Mouse (Mus musculus): ENCODE data around the gene Khdrbs1. TPM values are rescaled to one million over a fixed set of nuclear protein-coding genes. Genes with fewer than 3 reads are reported as not detected.

Khdrbs1 gene
- 139 and 144 TPM in 2 replicates for polyA plus RNA-seq (2014; fragmentation: Nextera tagmentation; extraction: Ambion mirVana)

DNA sequence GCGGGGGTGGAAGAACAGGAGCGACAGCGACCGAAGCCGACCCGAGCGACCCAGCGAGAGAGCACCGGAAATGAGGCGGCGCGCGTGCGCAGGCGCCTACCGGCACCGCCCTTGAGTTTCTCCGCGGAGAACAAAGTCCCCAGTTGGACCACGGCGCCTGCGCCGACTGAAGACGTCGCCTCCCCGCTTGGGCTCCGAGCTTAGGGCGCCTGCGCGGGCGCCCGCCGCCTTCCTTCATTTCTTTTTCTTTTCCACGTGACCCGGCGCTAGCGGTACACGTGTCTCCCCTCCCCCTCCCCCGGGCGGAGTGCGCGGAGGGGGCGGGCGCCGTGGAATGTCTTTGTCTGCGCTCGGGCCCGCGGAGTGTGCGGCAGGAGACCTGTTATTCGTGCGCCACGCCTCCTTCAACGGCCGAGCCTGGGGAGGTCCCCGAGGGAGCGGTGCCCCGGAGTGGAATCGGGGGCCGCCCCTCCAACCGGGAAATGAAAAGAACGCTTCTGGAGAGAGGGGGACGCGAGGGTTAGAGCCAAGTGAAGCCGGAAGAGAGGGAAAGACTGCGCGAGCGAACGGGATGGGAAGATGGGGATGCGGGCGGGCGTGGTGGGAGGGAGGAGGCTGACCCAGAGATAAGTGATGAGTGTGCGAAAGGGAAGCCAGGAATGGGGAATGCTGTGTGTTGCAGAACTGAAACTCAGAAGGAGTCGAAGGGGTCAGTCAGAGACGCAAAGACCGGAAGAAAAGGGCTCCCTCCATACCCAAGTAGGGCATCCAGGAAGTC, at the start of gene Khdrbs1:
Khdrbs1 (minus strand) TSS at position 72 of the 778 bp plus-strand sequence.
- ATAC-seq (ENCODE audit: insufficient read depth) (peak; percentile 93), DNase-seq (peak; percentile 100)
- H3K27me3 ChIP-seq (ENCODE audit: insufficient read depth, low read length), result no peaks in the 10 kb centered on the region
- H3K27ac ChIP-seq (ENCODE audit: low read depth), result peak within 1 kb of the TSS; percentile 99
- peak within 1 kb of the TSS; percentile 99 for H3K9ac ChIP-seq
- H3K36me3 ChIP-seq (ENCODE audit: insufficient read depth), result peaks cover 15% of the 10 kb centered on the region
- peaks cover 11% of the 10 kb centered on the region for H3K4me1 ChIP-seq (ENCODE audit: insufficient read depth)
- peak within 1 kb of the TSS; percentile 77 for H3K4me2 ChIP-seq
- no peak for TF ChIP-seq CTCF (IDR thresholded peaks at IDR 0.05; ENCODE audit: low read depth)
- WGBS, result under 1% methylated on average over 68 of the region's 76 CpGs
- peak within 1 kb of the TSS; percentile 99 for H3K4me3 ChIP-seq (ENCODE audit: low read depth, low read length)
- no peaks in the 10 kb centered on the region for H3K9me3 ChIP-seq (ENCODE audit: low read depth, low read length)

DNA sequence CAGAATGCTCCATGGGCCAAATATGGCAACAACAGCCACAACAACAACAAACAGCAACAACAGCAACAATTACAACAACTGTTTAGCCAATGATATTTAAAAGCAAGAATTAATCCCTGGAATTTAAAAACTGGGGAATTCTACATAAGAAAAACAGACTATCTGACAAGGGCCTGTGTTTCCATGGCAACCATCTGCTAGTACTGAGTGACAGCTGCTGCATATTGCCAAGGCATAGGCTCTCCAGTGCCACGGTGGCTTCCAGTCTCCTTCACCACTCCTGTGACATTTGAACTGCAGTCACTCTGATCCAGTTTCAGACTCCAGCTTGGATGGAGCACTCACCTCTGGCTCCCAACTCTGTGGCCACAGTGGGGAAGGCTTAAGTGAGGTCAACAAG, 49.3 kb upstream of the Khdrbs1 start:
- Histone ChIP-seq H3K9ac (no peak overlapping the region), H3K4me3 (ENCODE audit: low read depth, low read length) (no peak overlapping the region), H3K9me3 (ENCODE audit: low read depth, low read length) (no peaks in the 10 kb centered on the region), H3K27me3 (ENCODE audit: insufficient read depth, low read length) (no peaks in the 10 kb centered on the region), H3K36me3 (ENCODE audit: insufficient read depth) (no peaks in the 10 kb centered on the region), H3K27ac (ENCODE audit: low read depth) (no peak overlapping the region), H3K4me1 (ENCODE audit: insufficient read depth) (peaks cover 3% of the 10 kb centered on the region), H3K4me2 (no peak overlapping the region)
- 15% methylated on average over 1 of the region's 1 CpGs for WGBS
- peak; percentile 66 for DNase-seq
- ATAC-seq (ENCODE audit: insufficient read depth), result no peak
- no peak for TF ChIP-seq CTCF (IDR thresholded peaks at IDR 0.05; ENCODE audit: low read depth)

DNA sequence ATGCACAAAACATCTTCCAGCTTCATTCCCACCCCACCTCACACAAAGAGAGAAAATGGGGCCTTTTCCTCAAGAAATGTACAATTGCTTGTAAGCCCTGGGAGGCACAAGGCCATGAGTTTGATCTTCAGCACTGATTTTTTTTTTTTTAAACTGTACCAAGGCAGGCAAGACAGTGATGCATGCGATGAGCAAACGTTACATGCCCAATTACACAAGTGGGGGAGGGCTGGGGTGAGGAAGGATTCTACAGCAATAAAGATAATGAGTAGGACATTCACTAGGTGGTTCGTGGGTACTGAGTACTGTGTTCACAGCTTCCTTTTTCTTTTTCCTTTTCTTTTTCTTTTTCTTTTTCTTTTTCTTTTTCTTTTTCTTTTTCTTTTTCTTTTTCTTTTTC, 48.4 kb upstream of the Khdrbs1 start:
- Histone ChIP-seq H3K4me1 (ENCODE audit: insufficient read depth) (no peaks in the 10 kb centered on the region), H3K9me3 (ENCODE audit: low read depth, low read length) (no peaks in the 10 kb centered on the region), H3K27me3 (ENCODE audit: insufficient read depth, low read length) (no peaks in the 10 kb centered on the region), H3K36me3 (ENCODE audit: insufficient read depth) (no peaks in the 10 kb centered on the region), H3K4me2 (no peak overlapping the region), H3K27ac (ENCODE audit: low read depth) (no peak overlapping the region), H3K4me3 (ENCODE audit: low read depth, low read length) (no peak overlapping the region), H3K9ac (no peak overlapping the region)
- TF ChIP-seq CTCF (IDR thresholded peaks at IDR 0.05; ENCODE audit: low read depth), result no peak
- WGBS, result 70% methylated on average over 3 of the region's 3 CpGs
- ATAC-seq (ENCODE audit: insufficient read depth) (no peak), DNase-seq (no peak)

DNA sequence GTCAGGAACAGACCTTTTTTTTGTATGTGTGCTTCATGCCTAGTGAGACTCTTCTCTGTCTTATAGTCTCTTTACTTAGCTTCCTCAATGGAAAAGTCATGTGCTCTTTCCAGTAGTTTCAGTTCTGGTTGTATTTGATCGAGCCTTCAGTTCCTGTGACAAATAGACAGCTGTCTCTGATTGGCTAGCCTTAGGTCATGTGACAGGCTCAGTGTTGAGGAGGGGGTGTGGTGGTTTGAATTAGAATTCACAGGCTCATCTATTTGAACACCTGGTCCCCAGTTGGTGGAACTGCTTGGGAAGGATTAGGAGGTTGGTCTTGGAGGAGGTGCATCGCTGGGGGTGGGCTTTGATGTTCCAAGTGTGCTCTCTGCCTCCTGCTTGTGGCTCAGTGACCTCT, 47.5 kb upstream of the Khdrbs1 start:
- Histone ChIP-seq H3K27ac (ENCODE audit: low read depth) (no peak overlapping the region), H3K4me1 (ENCODE audit: insufficient read depth) (no peaks in the 10 kb centered on the region), H3K4me3 (ENCODE audit: low read depth, low read length) (no peak overlapping the region), H3K9ac (no peak overlapping the region), H3K9me3 (ENCODE audit: low read depth, low read length) (no peaks in the 10 kb centered on the region), H3K27me3 (ENCODE audit: insufficient read depth, low read length) (no peaks in the 10 kb centered on the region), H3K36me3 (ENCODE audit: insufficient read depth) (no peaks in the 10 kb centered on the region), H3K4me2 (no peak overlapping the region)
- 82% methylated on average over 2 of the region's 2 CpGs for WGBS
- no peak for TF ChIP-seq CTCF (IDR thresholded peaks at IDR 0.05; ENCODE audit: low read depth)
- ATAC-seq (ENCODE audit: insufficient read depth), result no peak
- no peak for DNase-seq

DNA sequence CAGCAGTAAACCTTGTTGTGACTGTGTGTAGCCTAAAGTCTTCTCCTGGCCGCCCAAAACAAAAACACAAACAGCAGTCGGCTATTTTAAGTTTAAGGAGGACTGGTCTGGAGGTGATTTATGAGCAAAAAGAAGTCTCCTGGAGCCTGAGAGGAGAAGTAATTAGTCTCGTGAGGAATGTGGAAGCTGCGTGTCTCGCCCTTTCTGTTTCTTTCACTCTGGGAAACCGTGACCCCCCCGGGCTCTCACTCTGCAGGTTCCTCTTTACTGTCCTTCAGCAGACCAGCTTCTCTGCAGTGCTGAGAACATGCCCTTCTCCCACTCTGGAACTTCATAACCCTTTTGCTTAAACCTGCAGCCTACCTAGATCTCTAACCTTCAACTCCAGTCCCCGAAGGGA, 46.6 kb upstream of the Khdrbs1 start:
- WGBS, result 54% methylated on average over 8 of the region's 8 CpGs
- H3K27me3 ChIP-seq (ENCODE audit: insufficient read depth, low read length), result no peaks in the 10 kb centered on the region
- H3K4me3 ChIP-seq (ENCODE audit: low read depth, low read length), result no peak overlapping the region
- no peaks in the 10 kb centered on the region for H3K4me1 ChIP-seq (ENCODE audit: insufficient read depth)
- H3K36me3 ChIP-seq (ENCODE audit: insufficient read depth), result no peaks in the 10 kb centered on the region
- DNase-seq, result no peak
- H3K9ac ChIP-seq, result no peak overlapping the region; the same call in 1 of the 2 replicates
- no peak for TF ChIP-seq CTCF (IDR thresholded peaks at IDR 0.05; ENCODE audit: low read depth)
- H3K9me3 ChIP-seq (ENCODE audit: low read depth, low read length), result no peaks in the 10 kb centered on the region
- H3K4me2 ChIP-seq, result no peak overlapping the region
- ATAC-seq (ENCODE audit: insufficient read depth), result no peak
- no peak overlapping the region for H3K27ac ChIP-seq (ENCODE audit: low read depth)

DNA sequence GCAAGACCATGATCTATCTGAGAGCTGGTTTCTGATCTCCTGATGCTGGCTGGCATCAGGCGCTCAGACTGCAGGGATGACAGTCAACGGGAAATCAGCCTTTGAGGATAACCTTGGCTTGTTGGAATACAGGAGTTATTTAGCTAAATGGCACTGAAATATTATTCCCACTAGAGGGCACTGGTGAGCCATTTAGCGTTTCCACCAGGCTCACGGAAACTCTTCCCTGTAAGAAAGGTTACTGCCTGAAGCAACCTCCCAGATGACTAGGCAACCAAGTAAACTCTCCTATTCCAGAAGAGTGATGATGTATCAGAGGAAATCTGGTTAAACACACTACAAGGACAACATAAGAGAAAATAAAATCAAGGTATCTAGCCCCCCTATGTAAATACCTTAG, 43.1 kb upstream of the Khdrbs1 start:
- Histone ChIP-seq H3K27me3 (ENCODE audit: insufficient read depth, low read length) (no peaks in the 10 kb centered on the region), H3K36me3 (ENCODE audit: insufficient read depth) (no peaks in the 10 kb centered on the region), H3K9ac (no peak overlapping the region), H3K9me3 (ENCODE audit: low read depth, low read length) (no peaks in the 10 kb centered on the region), H3K4me3 (ENCODE audit: low read depth, low read length) (no peak overlapping the region), H3K4me1 (ENCODE audit: insufficient read depth) (no peaks in the 10 kb centered on the region), H3K27ac (ENCODE audit: low read depth) (no peak overlapping the region), H3K4me2 (no peak overlapping the region)
- TF ChIP-seq CTCF (IDR thresholded peaks at IDR 0.05; ENCODE audit: low read depth), result peak; percentile 93
- 1% methylated on average over 4 of the region's 4 CpGs for WGBS
- DNase-seq (peak; percentile 97), ATAC-seq (ENCODE audit: insufficient read depth) (no peak)

DNA sequence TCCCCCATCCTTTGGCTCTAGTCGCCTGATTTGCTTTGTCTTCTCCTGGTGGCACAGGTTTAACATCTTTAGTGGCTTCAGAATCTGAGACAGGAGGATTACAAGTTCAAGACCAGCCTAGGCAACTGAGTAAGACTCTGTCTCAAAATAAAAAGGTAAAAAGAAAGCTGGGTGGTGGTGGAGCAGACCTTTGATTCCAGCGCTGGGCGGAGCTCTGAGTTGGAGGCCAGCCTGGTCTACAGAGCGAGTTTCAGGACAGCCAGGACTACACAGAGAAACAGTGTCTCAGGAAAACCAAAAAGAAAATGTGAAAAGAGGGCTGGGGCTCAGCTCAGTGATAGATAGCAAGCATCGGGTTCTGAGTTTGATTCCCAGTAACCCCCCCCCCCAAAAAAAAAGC, 41.4 kb upstream of the Khdrbs1 start:
- Histone ChIP-seq H3K9me3 (ENCODE audit: low read depth, low read length) (no peaks in the 10 kb centered on the region), H3K27ac (ENCODE audit: low read depth) (no peak overlapping the region), H3K9ac (no peak overlapping the region), H3K27me3 (ENCODE audit: insufficient read depth, low read length) (no peaks in the 10 kb centered on the region), H3K4me2 (no peak overlapping the region), H3K4me3 (ENCODE audit: low read depth, low read length) (no peak overlapping the region), H3K4me1 (ENCODE audit: insufficient read depth) (no peaks in the 10 kb centered on the region), H3K36me3 (ENCODE audit: insufficient read depth) (no peaks in the 10 kb centered on the region)
- DNase-seq, result no peak
- WGBS, result 69% methylated on average over 5 of the region's 5 CpGs
- ATAC-seq (ENCODE audit: insufficient read depth), result no peak
- TF ChIP-seq CTCF (IDR thresholded peaks at IDR 0.05; ENCODE audit: low read depth), result no peak

Data from lung, embryonic 14.5 days (tissue).